Mouse (Mus musculus) erythroblast, adult 5-6 weeks (primary cell): ENCODE data around the gene Ankrd31. TPM values are rescaled to one million over a fixed set of nuclear protein-coding genes. Genes with fewer than 3 reads are reported as not detected.
"Not testable (repeated sequence)": the region's sequence is repeated elsewhere in the genome, so short reads cannot be mapped to it uniquely, and the experiment has no call there.

Experiments
- ATAC-seq: replicated peaks from 2 replicates; pipeline ENCODE4 v1.8.0; 2016; ENCODE audit warnings: moderate number of reproducible peaks, mild to moderate bottlenecking, moderate TSS enrichment, inconsistent platforms; ENCODE audit not compliant: poor library complexity, low FRiP score, severe bottlenecking
- total RNA-seq, 2 experiments: library from RNA; stranded (forward) in 1 of 2; stranded (reverse) in 1 of 2; fragments of 150-400 nt in 1 of 2; fragments of 200-764, 138-1000 nt in 1 of 2; gene quantifications; 2 replicates each; pipeline versions ENCODE4 v1.2.3 to v1.2.4; 2015 to 2017; ENCODE audit warnings: low replicate concordance in 2 of 2

Gene Ankrd31
- 0.96 and 1.3 TPM in 2 replicates for total RNA-seq (2015; ENCODE audit: low replicate concordance)
- total RNA-seq (2017; ENCODE audit: low replicate concordance), result not detected in 2 replicates

- ATAC-seq, result no peak
Measured at GRCm38 (mm10) chr13:96748109-96748845, at the start of gene Ankrd31. Ankrd31 (plus strand) TSS chr13:96748272.

DNA sequence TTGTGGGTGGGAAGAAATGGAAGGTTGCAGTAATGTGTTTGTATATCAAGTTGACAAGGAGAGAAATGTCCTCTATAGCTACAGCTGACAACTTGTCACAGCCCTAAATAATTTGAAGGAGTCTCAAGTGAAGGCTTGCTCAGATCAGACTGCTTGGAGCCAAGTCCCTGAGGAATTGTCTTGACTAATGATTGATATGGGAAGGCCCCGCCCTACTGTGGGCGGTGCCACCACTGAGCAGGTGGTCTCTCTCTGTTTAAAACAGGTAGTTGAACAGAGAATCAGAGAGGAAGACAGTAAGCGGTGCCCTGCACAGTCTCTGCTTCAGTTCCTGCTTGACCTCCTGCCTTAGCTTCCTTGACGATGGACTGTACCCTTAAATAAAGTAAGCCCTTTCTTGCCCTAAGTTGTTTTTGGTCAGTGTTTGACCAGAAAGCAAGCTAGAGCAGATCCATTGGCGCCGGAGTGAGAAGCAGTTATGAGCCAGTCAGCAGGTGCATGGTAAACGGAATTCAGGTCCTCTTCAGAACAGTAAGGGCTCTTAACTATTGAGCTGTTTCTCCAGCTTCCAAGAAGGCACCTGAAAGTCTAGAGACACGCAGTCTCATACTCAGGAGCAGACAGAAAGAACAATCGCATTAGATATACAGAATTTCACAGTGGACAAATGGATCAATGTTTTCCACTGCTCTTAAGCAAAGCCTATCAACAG is 45.3 kb upstream of the Ankrd31 start:
- ATAC-seq, result no peak

DNA sequence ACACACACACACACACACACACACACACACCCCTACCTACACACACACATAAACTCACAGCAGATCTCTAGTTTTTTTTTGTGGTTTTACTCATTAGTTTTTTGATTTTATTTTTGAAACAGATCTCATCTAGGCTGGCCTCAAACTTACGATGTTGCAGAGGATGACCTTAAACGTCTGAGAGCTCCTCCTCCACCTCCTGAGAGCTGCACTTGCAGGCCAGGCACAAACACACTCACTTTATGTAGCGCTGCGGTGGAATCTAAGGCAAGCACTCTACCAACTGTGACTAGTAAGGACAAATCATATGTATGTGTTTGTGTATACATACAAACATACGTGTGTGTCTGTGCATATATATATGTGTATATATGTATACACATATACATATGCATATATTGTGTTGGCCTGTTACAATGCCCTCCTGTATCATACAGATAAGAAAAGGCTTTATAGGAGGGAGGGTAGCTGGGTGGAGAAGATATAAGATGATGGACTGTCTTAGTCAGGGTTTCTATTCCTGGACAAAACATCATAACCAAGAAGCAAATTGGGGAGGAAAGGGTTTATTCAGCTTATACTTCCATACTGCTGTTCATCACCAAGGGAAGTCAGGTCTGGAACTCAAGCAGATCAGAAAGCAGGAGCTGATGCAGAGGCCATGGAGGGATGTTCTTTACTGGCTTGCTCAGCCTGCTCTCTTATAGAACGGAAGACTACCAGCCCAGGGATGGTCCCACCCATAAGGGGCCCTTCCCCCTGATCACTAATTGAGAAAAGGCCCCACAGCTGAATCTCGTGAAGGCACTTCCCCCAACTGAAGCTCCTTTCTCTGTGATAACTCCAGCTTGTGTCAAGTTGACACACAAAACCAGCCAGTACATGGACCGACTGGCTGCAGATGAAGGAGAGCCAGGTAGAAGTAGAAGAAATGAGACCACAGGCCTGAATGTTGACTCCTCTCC is 38.5 kb upstream of the Ankrd31 start:
- 0 out of 2 replicates have a peak, but pooled peaks have one; percentile 20 for ATAC-seq

DNA sequence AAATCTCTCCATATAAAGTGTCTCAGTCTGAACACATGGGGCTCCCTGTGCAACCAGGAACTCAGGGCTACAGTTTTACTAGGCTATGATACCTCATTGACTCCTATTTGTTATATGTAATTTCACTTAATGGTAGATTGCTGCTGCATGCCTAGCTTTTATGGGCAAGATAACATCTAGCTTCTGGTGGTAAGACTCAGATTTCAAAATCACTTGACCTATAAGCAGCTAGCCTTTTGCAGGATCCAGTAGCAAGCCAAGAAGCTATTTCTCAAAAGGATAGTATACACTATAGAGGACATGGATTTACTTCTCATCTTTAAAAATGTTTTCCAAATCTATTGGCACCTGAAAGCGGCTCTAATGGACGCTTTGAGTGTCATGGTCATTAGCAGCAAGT is 31.8 kb upstream of the Ankrd31 start:
- no peak for ATAC-seq

GRCm38 (mm10) chr13:96717821-96718220 is 30.3 kb upstream of the Ankrd31 start:
- ATAC-seq, result no peak

GRCm38 (mm10) chr13:96720003-96720402 is 28.1 kb upstream of the Ankrd31 start:
- ATAC-seq, result peak; percentile 35; the same call in 1 of the 2 replicates

GRCm38 (mm10) chr13:96728289-96728688 is 19.8 kb upstream of the Ankrd31 start:
- no peak for ATAC-seq

- ATAC-seq, result no peak
Measured at GRCm38 (mm10) chr13:96729146-96729545, 18.9 kb upstream of the Ankrd31 start.

GRCm38 (mm10) chr13:96730116-96730515 is 18.0 kb upstream of the Ankrd31 start:
- ATAC-seq, result no peak

DNA sequence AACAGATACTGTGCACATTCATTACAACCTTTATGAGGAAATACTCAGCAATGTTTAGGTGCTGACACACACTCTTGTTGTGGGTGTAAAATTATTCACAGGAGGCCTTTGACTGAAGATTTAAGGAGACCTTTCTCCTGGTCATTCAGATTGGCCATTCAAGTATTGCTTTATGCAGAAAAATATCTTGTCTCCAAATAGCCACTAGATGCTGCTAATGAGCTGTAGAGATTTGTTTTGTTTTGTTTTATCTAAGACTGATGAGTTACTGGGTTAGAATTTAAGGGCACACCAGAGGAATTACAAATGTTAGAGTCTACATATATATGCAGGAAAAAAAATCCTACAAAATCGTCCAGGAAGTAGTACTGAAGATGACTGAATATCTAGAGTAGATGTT is 12.9 kb upstream of the Ankrd31 start:
- no peak for ATAC-seq

DNA sequence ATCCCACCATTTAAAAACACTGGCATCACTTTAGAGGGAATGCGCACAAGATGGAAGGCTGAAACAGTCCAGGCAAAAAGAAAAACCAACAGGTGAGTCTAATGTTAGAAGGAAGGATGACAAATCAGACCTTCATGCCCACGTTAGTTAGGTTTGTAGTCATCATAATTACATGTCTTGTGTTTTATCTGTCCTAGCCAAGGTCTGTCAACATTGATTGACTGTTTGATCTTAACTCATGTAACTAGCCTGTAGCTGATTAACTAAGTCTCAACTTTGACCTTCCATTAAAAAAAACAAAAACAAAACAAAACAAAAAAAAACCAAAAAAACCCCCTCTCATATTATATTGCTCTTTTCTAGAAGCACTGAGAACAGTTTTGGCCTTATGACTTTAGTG is 7.9 kb upstream of the Ankrd31 start:
- no peak for ATAC-seq

GRCm38 (mm10) chr13:96742871-96743270 is 5.2 kb upstream of the Ankrd31 start:
- no peak for ATAC-seq

DNA sequence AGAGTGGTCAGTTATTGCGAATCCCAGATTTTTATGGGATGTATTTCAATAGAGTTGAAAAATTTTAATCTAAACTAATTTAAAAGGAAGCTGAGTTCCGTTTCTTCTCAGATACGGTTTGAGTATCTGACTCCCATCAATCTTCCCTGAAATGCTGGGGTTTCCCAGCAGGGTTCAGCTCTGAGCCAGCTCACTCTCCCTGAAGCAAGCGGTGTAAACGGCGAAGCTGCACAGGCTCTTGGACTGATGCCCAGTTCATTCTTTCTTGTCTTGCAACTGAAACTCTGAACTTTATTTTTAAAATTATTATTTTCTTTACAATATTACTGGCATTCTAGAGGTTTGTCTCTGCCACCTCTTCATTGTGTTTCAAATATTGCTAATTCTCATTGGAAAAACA is 2.0 kb upstream of the Ankrd31 start:
- no peak for ATAC-seq

DNA sequence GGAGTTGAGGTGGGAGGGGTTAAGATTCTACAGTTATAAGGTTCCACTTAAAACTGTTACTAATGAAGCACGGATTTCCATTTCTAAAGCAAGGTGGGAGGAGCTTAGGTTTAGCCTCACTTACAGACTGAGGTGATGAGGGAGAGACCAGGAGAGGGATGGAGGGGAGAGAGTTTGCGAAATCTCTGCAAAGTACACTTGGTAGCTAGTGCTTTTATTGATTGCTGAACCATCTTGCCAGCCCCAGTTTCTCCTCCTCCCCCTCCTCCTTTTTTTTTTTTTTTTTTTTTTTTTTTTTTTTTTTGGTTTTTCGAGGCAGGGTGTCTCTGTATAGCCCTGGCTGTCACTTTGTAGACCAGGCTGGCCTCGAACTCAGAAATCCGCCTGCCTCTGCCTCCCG is 1.8 kb downstream of the Ankrd31 start:
- no peak for ATAC-seq

- ATAC-seq, result no peak
Measured at GRCm38 (mm10) chr13:96760848-96761247, 12.8 kb downstream of the Ankrd31 start.

DNA sequence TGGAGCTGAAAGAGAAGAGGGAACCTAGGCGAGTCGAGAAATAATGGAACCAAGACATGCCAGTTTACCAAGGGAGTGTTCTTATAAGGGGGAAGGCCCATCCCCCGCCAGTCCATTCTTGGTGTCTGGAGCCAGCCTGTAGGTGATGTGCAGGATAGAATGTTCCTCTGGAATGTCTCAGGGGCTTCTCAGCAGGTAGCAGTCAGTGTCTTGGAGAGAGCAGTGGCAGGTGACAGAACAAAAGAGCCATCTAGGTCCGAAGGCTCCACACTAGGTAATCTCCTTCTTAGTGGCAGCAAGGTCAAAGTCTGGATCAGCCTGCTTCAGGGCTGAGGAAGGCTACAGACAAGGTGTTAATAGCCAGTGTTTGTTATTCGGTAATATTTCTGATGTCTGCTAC is 38.0 kb downstream of the Ankrd31 start:
- not testable (repeated sequence) for ATAC-seq

DNA sequence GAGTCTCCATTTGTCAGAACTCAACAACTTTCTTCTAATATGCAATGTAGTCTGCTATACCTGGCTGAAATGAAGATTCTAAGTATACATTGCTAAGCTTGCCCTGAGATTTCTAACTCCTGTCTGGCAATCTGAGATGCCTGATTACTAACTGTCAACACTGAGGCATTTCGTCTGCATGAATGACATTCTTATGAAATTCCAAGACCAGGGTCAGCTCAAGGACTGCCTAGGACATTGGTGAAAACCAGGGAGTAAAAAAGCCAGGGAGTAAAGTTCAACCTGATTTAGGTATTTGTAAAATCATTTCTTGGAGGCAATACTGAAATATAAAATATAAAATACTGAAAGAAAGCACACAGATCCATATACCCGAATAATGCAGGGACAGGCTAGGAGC is 45.4 kb downstream of the Ankrd31 start:
- ATAC-seq, result no peak

DNA sequence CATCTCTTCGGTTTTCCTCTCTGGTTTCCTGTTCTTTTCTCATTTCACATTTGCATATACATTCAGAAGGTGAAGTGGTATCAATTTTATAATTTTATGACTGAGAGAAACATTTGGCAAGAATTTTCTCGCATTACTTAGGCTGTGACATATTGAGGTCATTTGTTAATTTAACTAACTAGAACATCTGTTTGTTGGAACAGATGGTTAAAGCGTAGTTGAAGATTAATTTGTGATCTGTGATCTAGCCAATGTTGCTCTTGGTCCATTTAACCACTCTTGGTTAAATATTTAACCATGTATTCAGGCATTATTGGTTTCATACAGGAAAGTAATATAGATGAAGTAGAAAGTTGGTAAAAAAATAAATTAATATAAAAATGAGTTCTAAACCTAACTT is 47.2 kb downstream of the Ankrd31 start:
- ATAC-seq, result no peak

- no peak for ATAC-seq
Measured at GRCm38 (mm10) chr13:96797500-96797899, 49.4 kb downstream of the Ankrd31 start.

GRCm38 (mm10) chr13:96849752-96850151 is 101.7 kb downstream of the Ankrd31 start:
- no peak for ATAC-seq
